Mouse (Mus musculus) stomach, embryonic 14.5 days (tissue): Measurements from ENCODE around the gene Maea. TPM values are rescaled to one million over a fixed set of nuclear protein-coding genes. Genes with fewer than 3 reads are reported as not detected.

ENCODE experiments used
- ATAC-seq: fragments of 200-750 bp; cut with Nextera tagmentation; 2 replicates; pipeline ENCODE4 v1.8.0; 2017; ENCODE audit warnings: low read depth, moderate TSS enrichment; ENCODE audit not compliant: insufficient number of reproducible peaks, insufficient read depth, low FRiP score
- H3K27ac ChIP-seq: fragments of 300-500 bp; sonication (generic); 2 replicates; pipeline ENCODE4 v1.5.1; 2014; ENCODE audit warnings: mild to moderate bottlenecking, low read length, moderate library complexity, mixed read lengths
- H3K27me3 ChIP-seq: fragments of 300-500 bp; sonication (generic); 2 replicates; pipeline ENCODE4 v1.6.1; 2014; ENCODE audit warnings: low read length, control low read depth, mixed read lengths; ENCODE audit not compliant: control insufficient read depth, insufficient read depth
- H3K36me3 ChIP-seq: fragments of 300-500 bp; sonication (generic); 2 replicates; pipeline ENCODE4 v1.6.1; 2014; ENCODE audit warnings: mild to moderate bottlenecking, control low read depth, low read length, moderate library complexity, mixed read lengths; ENCODE audit not compliant: control insufficient read depth, insufficient read depth
- H3K4me1 ChIP-seq: fragments of 300-500 bp; sonication (generic); 2 replicates; pipeline ENCODE4 v1.6.1; 2014; ENCODE audit warnings: low read length, control low read depth, mixed read lengths; ENCODE audit not compliant: control insufficient read depth, insufficient read depth
- H3K4me2 ChIP-seq: fragments of 300-500 bp; sonication (generic); replicated peaks from 2 replicates; pipeline ENCODE4 v1.6.1; 2014; ENCODE audit warnings: low read depth, low read length, control low read depth
- H3K4me3 ChIP-seq: fragments of 300-500 bp; sonication (generic); 2 replicates; pipeline ENCODE4 v1.5.1; 2014; ENCODE audit warnings: low read depth, low read length, control low read depth
- H3K9ac ChIP-seq: fragments of 300-500 bp; sonication (generic); replicated peaks from 2 replicates; pipeline ENCODE4 v1.6.1; 2014; ENCODE audit warnings: low read depth, mild to moderate bottlenecking, control low read depth, low read length, moderate library complexity, mixed read lengths
- H3K9me3 ChIP-seq: fragments of 300-500 bp; sonication (generic); 2 replicates; pipeline ENCODE4 v1.6.1; 2016; ENCODE audit warnings: low read depth, low read length, control low read depth; ENCODE audit not compliant: control insufficient read depth
- WGBS: fragments of 180-500 bp; shearing (Covaris S2); extraction: QIAGEN DNeasy Blood & Tissue Kit; methylation state at CpG from one replicate; pipeline ENCODE4 v1.1.7; 2014; 5-methylcytosine and 5-hydroxymethylcytosine counted together
- polyA plus RNA-seq: library from polyadenylated mRNA; unstranded; fragments of >200 nt; fragmentation: Nextera tagmentation; extraction: Ambion mirVana; gene quantifications from 2 replicates; pipeline ENCODE4 v1.2.1, GENCODE M21; 2014

Maea gene
- 124 and 130 TPM in 2 replicates for polyA plus RNA-seq

DNA sequence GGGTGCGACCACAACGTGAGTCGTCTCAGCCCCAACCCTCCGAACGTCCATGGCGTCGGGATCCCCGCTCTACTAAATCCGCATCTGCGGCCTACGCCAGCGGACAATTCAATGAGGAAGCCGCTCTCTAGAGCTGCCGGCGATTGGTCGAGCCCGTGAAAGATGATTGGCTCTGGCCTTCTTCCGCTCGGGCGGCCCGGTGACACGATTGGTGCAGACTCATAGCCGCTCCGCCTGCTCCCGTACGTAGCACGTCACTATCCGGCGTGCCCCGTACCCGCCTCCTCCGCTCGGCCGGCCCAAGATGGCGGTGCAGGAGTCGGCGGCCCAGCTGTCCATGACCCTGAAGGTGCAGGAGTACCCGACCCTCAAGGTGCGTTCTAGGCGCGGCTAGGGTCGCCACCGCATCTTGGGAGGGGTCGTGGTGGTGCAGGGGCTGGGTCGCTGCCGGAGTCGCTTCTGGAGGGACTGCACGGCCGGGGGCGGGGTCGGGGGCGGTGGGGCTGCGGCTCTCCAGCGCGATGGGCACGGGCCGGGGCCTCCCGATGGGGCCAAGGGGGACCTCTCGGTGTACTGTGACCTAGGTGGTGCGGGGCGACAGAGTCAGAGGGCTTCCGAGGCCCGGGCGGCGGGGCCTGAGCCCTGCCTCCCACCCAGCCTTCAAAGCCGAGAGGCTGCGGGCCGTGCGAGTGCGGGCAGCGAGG lies at the start of gene Maea:
TSS of gene Maea (plus strand) at position 237 of the 704 bp plus-strand sequence.
- 1% methylated on average over 71 of the region's 71 CpGs for WGBS
- Histone ChIP-seq H3K9ac (peak within 1 kb of the TSS; percentile 87), H3K4me1 (peaks cover 12% of the 10 kb centered on the region; the same call in 1 of the 2 replicates), H3K27ac (peak within 1 kb of the TSS; percentile 81), H3K9me3 (peaks cover 2% of the 10 kb centered on the region; the same call in 1 of the 2 replicates), H3K36me3 (no peaks in the 10 kb centered on the region), H3K4me2 (peak within 1 kb of the TSS; percentile 57), H3K4me3 (peak within 1 kb of the TSS; percentile 98), H3K27me3 (no peaks in the 10 kb centered on the region)
- ATAC-seq, result peak; percentile 100

DNA sequence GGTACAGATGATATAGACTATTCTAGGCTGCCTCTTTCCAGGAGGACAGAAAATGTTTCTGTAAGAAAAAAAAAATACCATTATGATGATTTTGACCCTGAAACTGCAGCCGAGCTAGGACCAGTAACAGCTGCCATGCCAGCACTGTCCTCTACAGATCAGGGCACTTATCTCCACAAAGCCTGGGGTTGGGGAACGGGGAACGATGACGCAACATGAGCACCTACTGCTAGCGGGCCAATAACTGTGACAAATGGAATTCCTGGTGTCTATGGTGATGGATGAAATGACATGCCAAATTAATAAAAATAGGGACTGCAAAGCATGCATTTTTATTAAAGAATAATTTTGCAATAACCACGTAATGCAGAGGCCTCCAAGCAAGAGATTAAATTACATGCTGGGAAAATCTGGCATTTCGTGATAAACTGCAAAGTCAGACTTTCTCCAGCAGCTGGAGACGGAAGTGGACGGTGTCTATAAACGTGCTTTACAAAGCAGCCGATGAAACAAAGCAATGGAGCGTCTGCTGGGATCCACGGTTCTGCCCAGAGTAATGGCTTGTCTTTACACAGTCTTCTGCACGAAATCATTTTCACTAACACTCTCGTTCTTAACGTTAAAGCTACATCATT lies 41.4 kb upstream of the Maea start:
- no peak for ATAC-seq
- H3K9ac ChIP-seq, result no peak overlapping the region
- H3K4me3 ChIP-seq, result no peak overlapping the region
- H3K36me3 ChIP-seq, result no peaks in the 10 kb centered on the region
- H3K27me3 ChIP-seq, result no peaks in the 10 kb centered on the region
- H3K27ac ChIP-seq, result no peak overlapping the region
- H3K4me2 ChIP-seq, result no peak overlapping the region
- no peaks in the 10 kb centered on the region for H3K9me3 ChIP-seq
- 0 out of 2 replicates have a peak, but pooled peaks cover 2% of the 10 kb centered on the region for H3K4me1 ChIP-seq
- WGBS, result 29% methylated on average over 16 of the region's 16 CpGs

DNA sequence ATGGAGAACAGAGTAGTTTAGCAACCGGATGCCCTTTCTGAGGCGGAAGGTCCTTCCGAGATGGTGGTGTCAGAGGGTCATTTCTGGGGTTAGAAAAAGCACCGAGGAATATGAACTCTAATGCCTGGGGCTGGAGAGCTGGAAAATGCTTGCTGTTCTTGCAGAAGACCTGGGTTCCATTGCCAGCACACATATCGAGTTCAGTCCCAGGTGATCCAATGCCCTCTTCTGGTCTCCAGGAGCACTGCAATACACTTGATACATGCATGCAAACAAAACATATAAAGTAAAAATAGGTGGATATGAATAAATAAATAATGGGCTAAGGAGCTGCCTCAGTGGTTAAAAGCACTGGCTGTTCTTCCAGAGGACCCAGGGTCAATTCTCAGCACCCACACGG lies 38.1 kb upstream of the Maea start:
- Histone ChIP-seq H3K9ac (no peak overlapping the region), H3K4me3 (no peak overlapping the region), H3K36me3 (no peaks in the 10 kb centered on the region), H3K27ac (no peak overlapping the region), H3K9me3 (no peaks in the 10 kb centered on the region), H3K4me1 (0 out of 2 replicates have a peak, but pooled peaks cover 2% of the 10 kb centered on the region), H3K27me3 (no peaks in the 10 kb centered on the region), H3K4me2 (no peak overlapping the region)
- 72% methylated on average over 6 of the region's 6 CpGs for WGBS
- ATAC-seq, result no peak

DNA sequence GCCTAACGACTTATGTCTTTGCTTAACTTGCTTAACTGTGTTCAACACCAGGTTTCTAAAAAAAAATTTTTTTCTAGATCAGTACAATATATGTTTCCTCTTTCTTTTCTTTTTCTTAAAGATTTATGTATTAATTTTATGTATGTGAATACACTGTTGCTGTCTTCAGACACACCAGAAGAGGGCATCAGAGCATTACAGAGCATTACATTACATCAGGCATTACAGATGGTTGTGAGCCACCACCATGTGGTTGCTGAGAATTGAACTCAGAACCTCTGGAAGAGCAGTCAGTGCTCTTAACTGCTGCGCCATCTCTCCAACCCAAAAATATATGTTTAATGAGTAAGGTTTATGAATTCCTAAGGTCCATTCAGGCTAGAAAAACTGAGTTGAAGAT lies 33.5 kb upstream of the Maea start:
- Histone ChIP-seq H3K9ac (no peak overlapping the region), H3K36me3 (no peaks in the 10 kb centered on the region), H3K27ac (no peak overlapping the region), H3K4me2 (no peak overlapping the region), H3K4me3 (no peak overlapping the region), H3K9me3 (no peaks in the 10 kb centered on the region), H3K27me3 (no peaks in the 10 kb centered on the region), H3K4me1 (no peaks in the 10 kb centered on the region)
- ATAC-seq, result no peak
- WGBS, result 86% methylated on average over 2 of the region's 2 CpGs

DNA sequence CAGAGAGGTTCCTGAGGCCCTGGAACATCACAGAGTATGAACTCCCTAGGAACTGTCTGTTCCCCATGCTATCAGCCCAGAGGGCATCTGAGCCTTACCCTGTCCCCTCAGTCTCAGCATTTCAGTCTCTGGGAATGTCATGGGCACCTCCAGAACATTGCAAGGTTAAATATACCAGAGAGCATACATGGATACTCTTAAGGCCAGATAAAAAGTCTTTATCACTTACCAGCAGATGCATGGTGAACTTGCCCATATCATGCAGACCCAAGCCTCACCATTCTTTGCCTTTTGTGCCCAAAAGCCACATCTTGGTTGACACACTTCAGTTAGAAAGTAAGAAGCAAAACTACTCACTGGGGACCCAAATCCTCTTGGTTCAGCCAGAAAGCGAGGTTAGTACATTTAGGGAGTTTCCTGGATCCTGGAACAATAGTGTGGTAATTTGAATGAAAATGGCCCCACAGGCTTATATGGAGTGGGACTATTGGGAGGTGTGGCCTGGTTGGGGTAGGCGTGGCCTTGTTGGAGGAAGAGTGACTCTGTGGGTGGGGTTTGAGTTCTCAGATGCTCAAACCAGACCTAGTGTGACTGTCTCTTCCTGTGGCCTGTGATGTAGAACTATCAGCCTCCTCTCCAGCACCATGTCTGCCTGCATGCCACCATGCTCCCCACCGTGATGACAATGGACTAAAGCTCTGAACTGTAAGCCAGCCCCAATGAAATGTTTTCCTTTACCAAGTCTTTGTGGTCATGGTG lies 24.4 kb upstream of the Maea start:
- Histone ChIP-seq H3K27me3 (no peaks in the 10 kb centered on the region), H3K4me2 (no peak overlapping the region), H3K4me3 (no peak overlapping the region), H3K4me1 (no peaks in the 10 kb centered on the region), H3K27ac (no peak overlapping the region), H3K9me3 (no peaks in the 10 kb centered on the region), H3K9ac (no peak overlapping the region), H3K36me3 (no peaks in the 10 kb centered on the region)
- no peak for ATAC-seq
- 83% methylated on average over 3 of the region's 3 CpGs for WGBS

DNA sequence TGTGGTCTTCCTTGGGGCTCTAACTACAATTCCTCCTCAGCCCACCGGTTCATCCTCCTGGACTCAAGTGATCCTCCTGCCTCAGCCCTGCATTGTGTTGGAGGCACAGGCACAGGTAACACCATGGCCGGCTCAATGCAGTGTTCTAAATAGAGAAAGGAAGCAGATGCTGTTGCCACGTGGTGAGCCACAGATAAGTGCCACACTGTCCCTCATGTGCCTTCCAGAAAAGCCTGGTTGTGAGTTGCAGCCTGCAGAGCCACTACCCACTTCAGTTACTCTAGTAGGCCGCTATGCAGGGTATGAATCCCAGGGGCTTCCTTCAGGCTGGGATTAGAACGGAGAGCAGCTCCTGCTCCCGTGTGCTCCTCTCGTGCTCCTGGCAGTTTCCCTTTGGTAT lies 23.1 kb upstream of the Maea start:
- Histone ChIP-seq H3K36me3 (no peaks in the 10 kb centered on the region), H3K4me1 (no peaks in the 10 kb centered on the region), H3K4me2 (no peak overlapping the region), H3K9ac (no peak overlapping the region), H3K9me3 (no peaks in the 10 kb centered on the region), H3K27ac (no peak overlapping the region), H3K27me3 (no peaks in the 10 kb centered on the region), H3K4me3 (no peak overlapping the region)
- 79% methylated on average over 7 of the region's 7 CpGs for WGBS
- no peak for ATAC-seq

DNA sequence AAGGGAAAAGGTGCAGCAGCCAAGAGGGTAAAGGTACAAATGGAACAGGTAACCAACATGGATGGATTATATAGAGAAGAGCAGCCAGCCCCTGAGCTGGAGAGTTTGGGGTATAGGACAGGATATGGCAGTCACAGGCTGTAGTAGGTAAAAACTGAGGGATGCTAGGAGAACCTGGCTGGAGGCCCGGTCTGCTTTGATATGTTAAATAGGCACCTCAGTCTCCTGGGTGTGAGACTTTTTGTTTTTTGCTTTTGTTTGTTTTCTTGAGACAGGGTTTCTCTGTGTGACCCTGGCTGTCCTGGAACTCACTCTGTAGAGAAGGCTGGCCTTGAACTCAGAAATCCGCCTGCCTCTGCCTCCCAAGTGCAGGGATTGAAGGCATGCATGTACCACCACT lies 10.8 kb upstream of the Maea start:
- ATAC-seq, result no peak
- Histone ChIP-seq H3K27ac (no peak overlapping the region), H3K4me1 (no peaks in the 10 kb centered on the region), H3K9ac (no peak overlapping the region), H3K27me3 (no peaks in the 10 kb centered on the region), H3K4me3 (no peak overlapping the region), H3K36me3 (no peaks in the 10 kb centered on the region), H3K4me2 (no peak overlapping the region), H3K9me3 (no peaks in the 10 kb centered on the region)
- 43% methylated on average over 2 of the region's 2 CpGs for WGBS

DNA sequence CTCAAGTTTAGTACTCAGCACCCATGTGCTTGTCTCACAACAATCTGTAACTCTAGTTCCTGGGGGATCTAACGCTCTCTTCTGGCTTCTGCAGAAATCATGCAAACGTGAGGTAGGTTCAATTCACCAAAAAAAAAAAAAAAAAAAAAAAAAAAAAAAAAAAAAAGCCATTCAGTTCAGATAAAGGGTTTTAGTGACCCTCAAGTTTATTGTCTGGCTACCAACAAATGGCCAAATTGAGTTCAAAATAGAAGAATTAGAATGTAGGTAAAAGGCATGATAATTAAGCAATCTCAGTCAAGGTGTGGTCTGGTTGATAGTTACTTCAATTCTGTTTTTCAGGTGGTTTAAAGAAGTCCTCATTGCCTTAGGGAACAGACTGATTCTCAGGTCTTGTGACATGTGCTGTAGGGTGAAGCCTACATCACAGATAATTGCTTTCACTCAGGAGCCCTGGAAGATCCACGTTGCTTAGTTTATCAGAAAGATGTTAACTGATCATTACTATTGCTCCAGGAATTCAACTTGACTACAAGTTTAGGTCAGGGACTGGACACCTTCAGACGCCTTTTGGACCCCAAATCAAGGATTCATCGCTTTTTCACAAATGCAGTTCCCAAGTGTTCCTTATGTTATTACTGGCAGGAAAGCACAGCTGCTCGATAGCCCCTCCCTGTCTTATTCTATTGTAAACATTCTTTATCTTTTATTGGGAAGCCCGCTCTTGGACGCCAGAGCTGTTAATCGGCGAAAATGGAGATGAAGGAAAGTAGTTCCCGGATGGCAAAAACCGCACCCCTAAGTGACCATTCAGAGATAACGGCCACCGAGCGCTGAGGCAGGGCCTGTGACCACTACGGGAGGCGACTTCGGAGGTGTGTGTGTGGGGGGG lies 682 bp upstream of the Maea start:
- Histone ChIP-seq H3K9ac (peak overlapping the region; percentile 78), H3K4me1 (peaks cover 12% of the 10 kb centered on the region; the same call in 1 of the 2 replicates), H3K4me3 (peak overlapping the region; percentile 98), H3K27ac (peak overlapping the region; percentile 81), H3K36me3 (no peaks in the 10 kb centered on the region), H3K4me2 (peak overlapping the region; percentile 57), H3K9me3 (peaks cover 2% of the 10 kb centered on the region; the same call in 1 of the 2 replicates), H3K27me3 (no peaks in the 10 kb centered on the region)
- no peak for ATAC-seq
- 21% methylated on average over 18 of the region's 18 CpGs for WGBS
